Mouse (Mus musculus): Measurements from ENCODE around the gene Mtch2. TPM values are rescaled to one million over a fixed set of nuclear protein-coding genes. Genes with fewer than 3 reads are reported as not detected.
"Not testable (repeated sequence)": the region's sequence is repeated elsewhere in the genome, so short reads cannot be mapped to it uniquely, and the experiment has no call there.

The Mtch2 gene
- 152 and 154 TPM in 2 replicates for polyA plus RNA-seq (2015; fragmentation: Nextera tagmentation; extraction: Ambion mirVana)

DNA sequence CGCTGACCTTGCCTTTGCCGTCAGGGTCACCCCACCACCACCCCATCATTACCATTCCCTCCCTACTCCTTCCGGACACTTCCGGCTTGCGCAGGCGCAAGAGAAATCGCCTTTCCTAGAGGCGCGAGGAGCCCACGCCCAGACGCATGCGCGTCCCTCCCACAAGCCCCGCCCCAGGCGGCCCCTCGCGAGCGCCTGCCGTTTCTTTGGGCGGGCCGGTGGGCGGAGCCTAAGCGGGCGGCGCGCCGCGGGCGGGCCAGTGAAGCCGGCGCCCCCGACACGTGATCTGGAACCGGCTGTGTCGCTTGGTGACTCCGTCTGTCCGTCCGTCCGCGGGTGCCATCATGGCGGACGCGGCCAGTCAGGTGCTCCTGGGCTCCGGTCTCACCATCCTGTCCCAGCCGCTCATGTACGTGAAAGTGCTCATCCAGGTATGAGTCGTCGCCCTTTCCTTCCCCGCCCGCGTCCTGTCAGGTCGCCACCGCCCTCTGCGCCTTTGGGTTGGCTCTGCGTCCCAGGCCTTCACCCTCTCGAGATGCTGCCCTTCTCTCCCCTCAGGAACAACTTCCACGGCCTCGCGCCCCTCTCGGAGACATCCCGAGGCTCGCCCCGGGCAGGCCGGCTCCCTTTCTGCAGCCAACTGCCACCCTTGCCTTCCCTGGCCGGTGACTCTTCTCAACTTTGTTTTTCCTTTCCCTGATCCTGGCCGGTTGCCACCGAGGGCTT lies at the start of gene Mtch2:
Gene Mtch2, plus strand, starts transcription at position 201 of the 726 bp plus-strand sequence.
- Histone ChIP-seq H3K4me2 (peak within 1 kb of the TSS; percentile 82), H3K9ac (peak within 1 kb of the TSS; percentile 92), H3K36me3 (peaks cover 20% of the 10 kb centered on the region), H3K4me3 (replicated peaks) (peak within 1 kb of the TSS; percentile 90), H3K4me1 (replicated peaks) (peaks cover 41% of the 10 kb centered on the region), H3K9me3 (replicated peaks) (no peaks in the 10 kb centered on the region), H3K27ac (peak within 1 kb of the TSS; percentile 87), H3K27me3 (no peaks in the 10 kb centered on the region)
- WGBS (ENCODE audit: insufficient replicate concordance), result under 1% methylated on average over 67 of the region's 67 CpGs
- DNase-seq (peak; percentile 98), ATAC-seq (ENCODE audit: low read depth) (peak; percentile 95)

DNA sequence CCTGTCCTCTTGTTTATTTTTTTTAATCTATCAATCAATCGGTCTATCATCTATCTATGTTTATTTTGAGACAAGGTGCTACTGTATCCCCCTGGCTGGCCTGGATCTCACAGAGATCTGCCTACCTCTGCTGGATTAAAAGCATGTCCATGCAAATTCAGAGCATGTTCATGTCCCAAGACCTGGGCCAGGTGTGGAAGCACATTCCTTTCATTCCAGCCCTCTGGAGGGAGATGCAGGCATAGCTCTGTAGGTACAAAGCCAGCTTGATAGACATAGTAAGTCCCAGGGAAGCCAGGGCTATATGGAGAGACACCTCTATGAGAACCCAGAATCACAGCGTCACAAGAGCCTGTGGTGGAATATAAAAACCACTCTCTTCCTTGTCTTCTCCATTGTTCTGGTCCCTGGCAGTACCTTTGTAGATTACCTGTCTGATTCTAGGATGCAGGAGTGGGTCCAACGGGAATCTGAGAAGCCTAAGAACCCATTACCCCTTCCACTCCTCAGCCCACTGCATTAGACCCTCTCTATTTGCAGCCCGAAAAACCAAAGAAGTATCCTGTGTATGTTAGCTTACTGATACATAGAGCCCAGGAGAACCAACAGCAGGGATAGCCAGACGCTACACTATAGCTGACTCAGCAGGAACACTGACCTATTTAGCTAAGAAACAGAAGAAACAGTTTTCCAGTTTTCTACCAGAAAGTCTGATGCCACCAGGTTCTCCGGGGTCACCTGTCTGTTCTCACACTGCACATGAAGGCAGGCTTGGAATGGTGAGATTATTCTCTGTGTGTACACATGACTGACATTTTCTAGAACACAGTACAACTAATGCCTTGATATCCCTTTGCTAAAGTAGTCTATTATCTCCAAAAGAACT lies 38.5 kb upstream of the Mtch2 start:
- Histone ChIP-seq H3K27me3 (no peaks in the 10 kb centered on the region), H3K4me2 (no peak overlapping the region), H3K4me1 (replicated peaks) (no peaks in the 10 kb centered on the region), H3K9ac (no peak overlapping the region), H3K9me3 (replicated peaks) (no peaks in the 10 kb centered on the region), H3K27ac (no peak overlapping the region), H3K36me3 (no peaks in the 10 kb centered on the region), H3K4me3 (replicated peaks) (no peak overlapping the region)
- no peak for DNase-seq
- no peak for ATAC-seq (ENCODE audit: low read depth)
- 57% methylated on average over 6 of the region's 6 CpGs for WGBS (ENCODE audit: insufficient replicate concordance)

GRCm38 (mm10) chr2:90810751-90811150 lies 36.2 kb upstream of the Mtch2 start:
- H3K27me3 ChIP-seq, result no peaks in the 10 kb centered on the region
- H3K4me1 ChIP-seq (replicated peaks), result no peaks in the 10 kb centered on the region
- H3K27ac ChIP-seq, result no peak overlapping the region
- no peak overlapping the region for H3K9ac ChIP-seq
- no peak overlapping the region for H3K4me2 ChIP-seq
- no peak for ATAC-seq (ENCODE audit: low read depth)
- no peak for DNase-seq
- no peak overlapping the region for H3K4me3 ChIP-seq (replicated peaks)
- H3K9me3 ChIP-seq (replicated peaks), result no peaks in the 10 kb centered on the region
- 61% methylated on average over 8 of the region's 8 CpGs for WGBS (ENCODE audit: insufficient replicate concordance)
- H3K36me3 ChIP-seq, result no peaks in the 10 kb centered on the region

DNA sequence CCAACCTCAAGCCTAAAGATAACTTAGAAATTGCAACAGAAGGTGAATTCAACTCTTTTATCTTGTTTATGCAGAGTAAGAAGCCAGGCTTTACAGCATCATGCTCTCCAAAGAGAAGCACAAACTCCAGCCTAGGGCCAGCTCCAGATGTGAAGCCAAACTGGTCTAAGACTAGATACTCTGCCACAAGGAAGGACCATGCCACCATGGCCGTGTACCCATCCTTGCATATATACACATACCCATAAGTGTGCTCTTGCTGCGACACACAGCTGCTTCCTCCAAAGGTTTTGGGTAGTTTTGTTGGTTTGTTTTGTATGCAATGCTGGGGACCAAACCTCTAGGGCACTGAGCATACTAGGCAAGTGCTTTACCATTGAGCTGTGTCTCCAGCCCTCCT lies 31.7 kb upstream of the Mtch2 start:
- Histone ChIP-seq H3K4me3 (replicated peaks) (no peak overlapping the region), H3K36me3 (no peaks in the 10 kb centered on the region), H3K9me3 (replicated peaks) (no peaks in the 10 kb centered on the region), H3K9ac (no peak overlapping the region), H3K27me3 (no peaks in the 10 kb centered on the region), H3K4me1 (replicated peaks) (no peaks in the 10 kb centered on the region), H3K4me2 (no peak overlapping the region), H3K27ac (no peak overlapping the region)
- ATAC-seq (ENCODE audit: low read depth) (no peak), DNase-seq (no peak)
- 60% methylated on average over 2 of the region's 2 CpGs for WGBS (ENCODE audit: insufficient replicate concordance)

GRCm38 (mm10) chr2:90816144-90816543 lies 30.8 kb upstream of the Mtch2 start:
- no peak overlapping the region for H3K4me2 ChIP-seq
- ATAC-seq (ENCODE audit: low read depth), result no peak
- no peak overlapping the region for H3K27ac ChIP-seq
- H3K9ac ChIP-seq, result no peak overlapping the region
- no peaks in the 10 kb centered on the region for H3K9me3 ChIP-seq (replicated peaks)
- H3K27me3 ChIP-seq, result no peaks in the 10 kb centered on the region
- H3K36me3 ChIP-seq, result no peaks in the 10 kb centered on the region
- H3K4me1 ChIP-seq (replicated peaks), result no peaks in the 10 kb centered on the region
- 73% methylated on average over 4 of the region's 4 CpGs for WGBS (ENCODE audit: insufficient replicate concordance)
- H3K4me3 ChIP-seq (replicated peaks), result no peak overlapping the region
- no peak for DNase-seq

GRCm38 (mm10) chr2:90818710-90819109 lies 28.2 kb upstream of the Mtch2 start:
- Histone ChIP-seq H3K9ac (no peak overlapping the region), H3K4me3 (replicated peaks) (no peak overlapping the region), H3K27ac (no peak overlapping the region), H3K36me3 (no peaks in the 10 kb centered on the region), H3K4me2 (no peak overlapping the region), H3K4me1 (replicated peaks) (no peaks in the 10 kb centered on the region), H3K9me3 (replicated peaks) (no peaks in the 10 kb centered on the region), H3K27me3 (no peaks in the 10 kb centered on the region)
- ATAC-seq (ENCODE audit: low read depth), result no peak
- 79% methylated on average over 3 of the region's 3 CpGs for WGBS (ENCODE audit: insufficient replicate concordance)
- no peak for DNase-seq

- Histone ChIP-seq H3K4me2 (no peak overlapping the region), H3K9ac (no peak overlapping the region), H3K4me1 (replicated peaks) (no peaks in the 10 kb centered on the region), H3K27me3 (no peaks in the 10 kb centered on the region), H3K36me3 (no peaks in the 10 kb centered on the region), H3K27ac (no peak overlapping the region), H3K4me3 (replicated peaks) (no peak overlapping the region), H3K9me3 (replicated peaks) (no peaks in the 10 kb centered on the region)
- 53% methylated on average over 3 of the region's 3 CpGs for WGBS (ENCODE audit: insufficient replicate concordance)
- DNase-seq (no peak), ATAC-seq (ENCODE audit: low read depth) (no peak)
These were observed 26.1 kb upstream of the Mtch2 start for GRCm38 (mm10) chr2:90820894-90821293.

DNA sequence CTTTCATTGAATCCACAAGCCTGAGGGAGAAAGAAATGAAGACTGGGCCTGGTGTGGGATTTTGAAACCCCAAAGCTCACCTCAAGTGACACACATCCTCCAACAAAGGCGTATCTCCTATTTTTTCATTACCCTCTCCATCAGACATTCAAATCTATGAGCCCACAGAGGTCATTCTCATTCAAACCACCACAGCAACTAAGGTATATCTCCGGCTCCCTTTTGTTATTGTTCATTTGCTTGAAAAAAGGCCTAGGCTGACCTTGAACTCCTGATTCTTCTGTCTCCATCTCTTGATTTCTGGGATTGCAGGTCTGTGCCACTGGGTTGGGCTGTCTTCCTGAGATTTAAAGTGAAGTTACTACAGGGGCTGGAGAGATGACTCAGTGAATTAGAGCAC lies 24.0 kb upstream of the Mtch2 start:
- no peak overlapping the region for H3K4me3 ChIP-seq (replicated peaks)
- 71% methylated on average over 2 of the region's 2 CpGs for WGBS (ENCODE audit: insufficient replicate concordance)
- no peaks in the 10 kb centered on the region for H3K36me3 ChIP-seq
- ATAC-seq (ENCODE audit: low read depth), result no peak
- no peak overlapping the region for H3K9ac ChIP-seq
- no peaks in the 10 kb centered on the region for H3K9me3 ChIP-seq (replicated peaks)
- H3K27me3 ChIP-seq, result no peaks in the 10 kb centered on the region
- no peak overlapping the region for H3K27ac ChIP-seq
- H3K4me1 ChIP-seq (replicated peaks), result no peaks in the 10 kb centered on the region
- H3K4me2 ChIP-seq, result no peak overlapping the region
- DNase-seq, result no peak

GRCm38 (mm10) chr2:90823781-90824180 lies 23.2 kb upstream of the Mtch2 start:
- Histone ChIP-seq H3K4me3 (replicated peaks) (no peak overlapping the region), H3K27me3 (no peaks in the 10 kb centered on the region), H3K4me2 (no peak overlapping the region), H3K4me1 (replicated peaks) (no peaks in the 10 kb centered on the region), H3K9me3 (replicated peaks) (no peaks in the 10 kb centered on the region), H3K9ac (no peak overlapping the region), H3K27ac (no peak overlapping the region), H3K36me3 (no peaks in the 10 kb centered on the region)
- WGBS (ENCODE audit: insufficient replicate concordance), result 69% methylated on average over 6 of the region's 6 CpGs
- DNase-seq (no peak), ATAC-seq (ENCODE audit: low read depth) (no peak)

GRCm38 (mm10) chr2:90824528-90824927 lies 22.4 kb upstream of the Mtch2 start:
- ATAC-seq (ENCODE audit: low read depth); DNase-seq; H3K4me3 ChIP-seq (replicated peaks); H3K36me3 ChIP-seq; H3K27ac ChIP-seq; H3K4me1 ChIP-seq (replicated peaks); H3K4me2 ChIP-seq; H3K9ac ChIP-seq; H3K27me3 ChIP-seq; H3K9me3 ChIP-seq (replicated peaks): not testable (repeated sequence)
- 66% methylated on average over 10 of the region's 10 CpGs for WGBS (ENCODE audit: insufficient replicate concordance)

DNA sequence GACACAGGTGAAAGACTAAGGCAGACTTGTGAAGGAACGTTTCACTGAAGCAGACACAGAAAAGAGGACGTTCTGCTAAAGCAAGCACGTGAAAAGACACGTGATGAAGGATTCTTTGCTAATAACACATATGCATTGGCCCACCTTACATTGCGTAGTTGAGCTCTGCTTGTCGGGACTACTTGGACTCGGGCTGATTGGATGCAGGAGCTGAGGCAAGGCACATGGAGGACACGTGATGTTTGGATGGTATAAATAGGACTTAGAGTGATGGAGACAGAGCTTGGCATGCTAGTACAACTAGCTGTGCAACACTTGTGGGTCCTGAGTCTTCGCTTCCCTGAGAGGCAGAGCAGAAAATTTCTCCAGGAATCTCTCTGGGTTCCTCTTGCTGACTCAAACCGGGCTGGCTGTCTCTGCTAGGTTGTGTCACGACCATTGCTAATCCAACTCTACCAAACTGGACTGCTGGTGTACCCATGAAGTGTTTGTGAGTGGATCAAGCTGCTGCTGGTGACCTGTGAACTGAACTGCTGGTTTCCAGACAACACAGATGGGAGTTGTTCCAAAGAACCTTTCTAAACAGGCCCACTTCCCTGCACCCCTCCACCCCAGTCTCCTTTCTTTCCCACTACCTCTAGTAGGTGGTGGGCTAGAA lies 21.3 kb upstream of the Mtch2 start:
- H3K4me3 ChIP-seq (replicated peaks), result no peak overlapping the region
- DNase-seq, result no peak
- no peak overlapping the region for H3K4me2 ChIP-seq
- no peak for ATAC-seq (ENCODE audit: low read depth)
- no peaks in the 10 kb centered on the region for H3K9me3 ChIP-seq (replicated peaks)
- no peaks in the 10 kb centered on the region for H3K4me1 ChIP-seq (replicated peaks)
- H3K27me3 ChIP-seq, result peaks cover 3% of the 10 kb centered on the region; the same call in 1 of the 2 replicates
- H3K9ac ChIP-seq, result no peak overlapping the region
- 65% methylated on average over 11 of the region's 11 CpGs for WGBS (ENCODE audit: insufficient replicate concordance)
- H3K36me3 ChIP-seq, result no peaks in the 10 kb centered on the region
- no peak overlapping the region for H3K27ac ChIP-seq

Data from liver, embryonic 13.5 days (tissue).